In the genomic region with DNA sequence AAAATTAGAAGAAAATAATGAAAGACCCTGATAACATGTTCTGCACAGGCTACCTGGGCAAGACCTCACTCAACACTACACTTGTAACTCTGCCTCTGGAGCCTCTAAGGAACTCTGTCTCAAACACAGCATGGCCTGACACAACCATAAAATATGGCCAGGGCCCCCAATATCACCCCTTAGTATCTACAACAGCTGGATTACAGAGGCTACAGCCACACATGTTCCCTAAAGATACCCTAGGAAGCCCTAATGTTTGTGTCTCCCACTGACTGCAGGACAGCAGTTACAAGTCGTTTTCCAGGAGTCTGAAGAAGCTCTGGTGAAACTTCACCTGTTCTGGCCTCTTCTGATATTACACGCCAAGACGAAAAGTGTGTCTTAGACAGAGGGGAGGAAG, we compare ENCODE assay signal across 9 mouse cellular contexts.
A peak's percentile ranks its signal among the peaks of the same experiment; 100 is the strongest.
DNase-seq lines count a peak whose midpoint lies in the region; ATAC-seq and TF ChIP-seq lines count a peak whose summit lies in the region.
"Had no signal": no experiment of that assay in that cellular context is flagged by ENCODE, and none has a peak within 500 bp of the region (broad histone marks: within the 10 kb centered on the region; RNA-seq: fewer than 3 reads in every experiment).

No protein-coding gene starts in this region.

- H3K36me3 ChIP-seq in stomach, embryonic 15.5 days, result no peaks in the 10 kb centered on the region
- no peaks in the 10 kb centered on the region for H3K36me3 ChIP-seq in stomach, postnatal 0 days (ENCODE audit: control insufficient read depth, insufficient read depth, low read length)
- H3K36me3 ChIP-seq: embryonic facial prominence, embryonic 12.5 days had no signal

- no peak for DNase-seq in gastrocnemius, adult 2 months
- no peak for DNase-seq in gastrocnemius, postnatal 36 days
- DNase-seq in left cerebral cortex, adult 2 months (ENCODE audit: extremely low spot score in 1 of 2, low spot score in 2 of 2), result no peak
- DNase-seq in left cerebral cortex, postnatal 36 days (ENCODE audit: low spot score in 2 of 2), result no peak
- no peak for DNase-seq in stomach, postnatal 0 days (ENCODE audit: low spot score)
- DNase-seq in MN1 (ENCODE audit: low spot score), result no peak
- DNase-seq in thymus, postnatal 14 days, result no peak

- intact Hi-C loops in gastrocnemius, adult 2 months (cut with DNase I), result no loop called here
- intact Hi-C loops in gastrocnemius, postnatal 36 days (cut with DNase I), result no loop called here
- intact Hi-C loops in left cerebral cortex, adult 2 months (cut with DNase I), result no loop called here
- intact Hi-C loops in left cerebral cortex, postnatal 36 days (cut with DNase I), result no loop called here

- TF ChIP-seq EP300 in stomach, postnatal 0 days (optimal IDR thresholded peaks at IDR 0.05), result no peak

- no peak for TF ChIP-seq CTCF in gastrocnemius, adult 2 months (IDR thresholded peaks at IDR 0.05)
- no peak for TF ChIP-seq CTCF in left cerebral cortex, adult 2 months (IDR thresholded peaks at IDR 0.05)
- no peak for TF ChIP-seq CTCF in stomach, postnatal 0 days (IDR thresholded peaks at IDR 0.05; ENCODE audit: low read depth)

- peaks cover 10% of the 10 kb centered on the region for H3K4me1 ChIP-seq in stomach, embryonic 15.5 days
- H3K4me1 ChIP-seq in stomach, postnatal 0 days (replicated peaks; ENCODE audit: control insufficient read depth, insufficient read depth), result 0 out of 2 replicates have a peak, but pooled peaks cover 3% of the 10 kb centered on the region

- 74% methylated on average over 3 of the region's 3 CpGs for WGBS in stomach, embryonic 15.5 days
- 79% methylated on average over 3 of the region's 3 CpGs for WGBS in stomach, postnatal 0 days

- H3K27ac ChIP-seq in gastrocnemius, adult 2 months, result peak overlapping the region; percentile 87
- 0 out of 2 replicates have a peak overlapping the region, but pooled peaks have one; percentile 6 for H3K27ac ChIP-seq in left cerebral cortex, adult 2 months
- 0 out of 2 replicates have a peak overlapping the region, but pooled peaks have one; percentile 31 for H3K27ac ChIP-seq in stomach, embryonic 15.5 days
- H3K27ac ChIP-seq in stomach, postnatal 0 days (replicated peaks), result no peak overlapping the region

- no peak overlapping the region for H3K4me2 ChIP-seq in stomach, embryonic 15.5 days
- no peak overlapping the region for H3K4me2 ChIP-seq in stomach, postnatal 0 days (replicated peaks; ENCODE audit: low read depth)
- H3K4me2 ChIP-seq: embryonic facial prominence, embryonic 12.5 days had no signal

- no peak for ATAC-seq in stomach, embryonic 15.5 days (ENCODE audit: insufficient read depth, low FRiP score, low read depth)
- no peak for ATAC-seq in stomach, postnatal 0 days (ENCODE audit: low FRiP score, low TSS enrichment)

- H3K9ac ChIP-seq in stomach, embryonic 15.5 days, result no peak overlapping the region
- H3K9ac ChIP-seq in stomach, postnatal 0 days (ENCODE audit: low read length), result no peak overlapping the region
- H3K9ac ChIP-seq: embryonic facial prominence, embryonic 12.5 days had no signal

- no peaks in the 10 kb centered on the region for H3K27me3 ChIP-seq in stomach, embryonic 15.5 days (replicated peaks)
- no peaks in the 10 kb centered on the region for H3K27me3 ChIP-seq in stomach, postnatal 0 days (ENCODE audit: control insufficient read depth, insufficient read depth, low read length)
- H3K27me3 ChIP-seq: embryonic facial prominence, embryonic 12.5 days had no signal

- H3K9me3 ChIP-seq in stomach, embryonic 15.5 days, result no peaks in the 10 kb centered on the region
- H3K9me3 ChIP-seq in stomach, postnatal 0 days (ENCODE audit: control insufficient read depth, low read length), result no peaks in the 10 kb centered on the region
- H3K9me3 ChIP-seq: embryonic facial prominence, embryonic 12.5 days had no signal

- no peak overlapping the region for H3K4me3 ChIP-seq in gastrocnemius, adult 2 months
- H3K4me3 ChIP-seq in left cerebral cortex, adult 2 months, result no peak overlapping the region
- H3K4me3 ChIP-seq in stomach, embryonic 15.5 days (replicated peaks), result no peak overlapping the region
- H3K4me3 ChIP-seq in stomach, postnatal 0 days (ENCODE audit: low read depth, low read length), result no peak overlapping the region
- H3K4me3 ChIP-seq: embryonic facial prominence, embryonic 12.5 days had no signal
